Mouse (Mus musculus): ENCODE measurements around the gene Vps45. TPM values are rescaled to one million over a fixed set of nuclear protein-coding genes. Genes with fewer than 3 reads are reported as not detected.

Gene Vps45
- polyA plus RNA-seq, 1 experiment from 2014 or later: 20.7 TPM

DNA sequence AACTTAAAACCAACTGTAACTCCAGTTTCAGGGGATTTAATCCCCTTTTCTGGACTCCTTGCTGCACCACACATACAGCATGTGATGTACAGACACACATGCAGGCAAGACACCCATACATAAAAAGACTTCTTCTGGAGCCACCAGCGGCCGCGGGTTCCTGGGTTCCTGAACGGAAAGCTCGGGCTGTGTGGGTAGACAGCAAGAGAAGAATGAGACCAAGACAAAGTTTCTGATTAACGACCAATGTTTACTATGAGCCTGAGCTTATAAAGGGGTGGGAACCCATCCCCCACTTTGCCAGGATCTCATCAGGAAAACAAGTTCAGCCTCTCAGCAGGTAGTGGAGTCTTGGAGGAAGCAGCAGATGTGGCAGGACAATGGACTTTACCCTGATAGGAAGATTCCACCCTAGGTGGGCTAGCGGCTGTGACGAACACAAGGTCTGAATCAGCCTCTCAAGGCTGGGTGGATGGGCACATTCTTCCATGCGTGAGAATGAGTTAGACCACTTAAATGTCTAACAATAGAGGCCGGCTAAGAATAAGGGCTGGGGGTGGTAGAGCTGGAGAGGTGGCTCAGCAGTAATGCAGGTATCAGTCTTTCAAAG is 26.0 kb upstream of the Vps45 start:
- Histone ChIP-seq H3K36me3 (replicated peaks; ENCODE audit: control insufficient read depth, insufficient read depth, low read depth, low read length) (no peaks in the 10 kb centered on the region), H3K4me2 (ENCODE audit: low read depth, low read length) (no peak overlapping the region), H3K9ac (replicated peaks; ENCODE audit: low read length) (no peak overlapping the region), H3K4me1 (ENCODE audit: control insufficient read depth, insufficient read depth, low read length) (no peaks in the 10 kb centered on the region), H3K4me3 (ENCODE audit: low read depth, low read length) (no peak overlapping the region), H3K27ac (replicated peaks; ENCODE audit: low read depth, low read length) (no peak overlapping the region), H3K9me3 (replicated peaks; ENCODE audit: control insufficient read depth, low read length) (no peaks in the 10 kb centered on the region), H3K27me3 (ENCODE audit: control insufficient read depth, insufficient read depth, low read length) (no peaks in the 10 kb centered on the region)
- DNase-seq (ENCODE audit: low spot score) (no peak), ATAC-seq (replicated peaks; ENCODE audit: insufficient number of reproducible peaks, low FRiP score, low TSS enrichment, low read depth) (no peak)
- 82% methylated on average over 10 of the region's 10 CpGs for WGBS

DNA sequence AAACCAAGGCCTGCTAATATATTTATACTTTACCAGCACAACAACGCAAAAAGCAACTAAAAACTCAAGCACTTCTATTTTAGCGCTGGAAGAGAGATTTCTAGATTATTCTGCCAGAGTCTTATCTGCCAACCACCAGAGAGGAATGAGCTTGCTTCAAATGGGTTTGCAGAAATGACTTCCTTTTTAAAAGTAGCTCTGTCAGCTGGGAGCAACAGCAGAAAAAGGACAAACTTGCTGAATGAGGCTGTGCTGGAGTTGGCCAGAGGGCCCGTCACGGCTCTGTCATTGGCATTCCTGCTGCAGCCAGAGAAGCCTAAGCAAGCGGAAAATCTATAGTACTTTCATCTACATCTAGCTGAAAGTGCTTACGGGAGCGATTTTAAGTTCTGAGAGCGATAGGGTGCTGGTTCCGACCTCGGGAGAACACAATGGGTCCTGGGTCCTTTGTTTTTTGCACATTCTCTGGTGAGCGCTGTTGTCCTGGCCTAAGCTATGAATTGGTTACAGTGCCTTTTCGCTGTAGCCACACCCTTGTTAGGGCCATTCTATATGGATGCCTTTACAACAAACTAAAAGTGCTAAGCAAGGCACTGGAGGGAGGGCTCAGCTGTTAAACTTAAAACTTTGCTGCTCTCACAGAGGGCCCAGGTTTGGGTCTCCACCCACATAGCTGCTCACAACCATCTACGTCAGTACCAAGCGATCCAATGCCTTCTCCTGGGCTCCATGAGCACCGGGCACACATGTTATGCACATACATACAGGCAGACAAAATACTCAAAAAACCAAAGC is 24.6 kb upstream of the Vps45 start:
- no peak for ATAC-seq (replicated peaks; ENCODE audit: insufficient number of reproducible peaks, low FRiP score, low TSS enrichment, low read depth)
- no peaks in the 10 kb centered on the region for H3K27me3 ChIP-seq (ENCODE audit: control insufficient read depth, insufficient read depth, low read length)
- H3K9me3 ChIP-seq (replicated peaks; ENCODE audit: control insufficient read depth, low read length): no peaks in the 10 kb centered on the region
- H3K9ac ChIP-seq (replicated peaks; ENCODE audit: low read length): no peak overlapping the region
- WGBS: 71% methylated on average over 15 of the region's 15 CpGs
- no peak overlapping the region for H3K4me2 ChIP-seq (ENCODE audit: low read depth, low read length)
- H3K4me3 ChIP-seq (ENCODE audit: low read depth, low read length): no peak overlapping the region
- no peak overlapping the region for H3K27ac ChIP-seq (replicated peaks; ENCODE audit: low read depth, low read length)
- no peaks in the 10 kb centered on the region for H3K4me1 ChIP-seq (ENCODE audit: control insufficient read depth, insufficient read depth, low read length)
- H3K36me3 ChIP-seq (replicated peaks; ENCODE audit: control insufficient read depth, insufficient read depth, low read depth, low read length): no peaks in the 10 kb centered on the region
- no peak for DNase-seq (ENCODE audit: low spot score)

- Histone ChIP-seq H3K4me2 (ENCODE audit: low read depth, low read length) (no peak overlapping the region), H3K36me3 (replicated peaks; ENCODE audit: control insufficient read depth, insufficient read depth, low read depth, low read length) (no peaks in the 10 kb centered on the region), H3K27ac (replicated peaks; ENCODE audit: low read depth, low read length) (no peak overlapping the region), H3K4me3 (ENCODE audit: low read depth, low read length) (no peak overlapping the region), H3K27me3 (ENCODE audit: control insufficient read depth, insufficient read depth, low read length) (no peaks in the 10 kb centered on the region), H3K9me3 (replicated peaks; ENCODE audit: control insufficient read depth, low read length) (no peaks in the 10 kb centered on the region), H3K4me1 (ENCODE audit: control insufficient read depth, insufficient read depth, low read length) (no peaks in the 10 kb centered on the region), H3K9ac (replicated peaks; ENCODE audit: low read length) (no peak overlapping the region)
- ATAC-seq (replicated peaks; ENCODE audit: insufficient number of reproducible peaks, low FRiP score, low TSS enrichment, low read depth) (no peak), DNase-seq (ENCODE audit: low spot score) (no peak)
- WGBS: 87% methylated on average over 2 of the region's 2 CpGs
Observed at GRCm38 (mm10) chr3:96082100-96082499, 23.8 kb upstream of the Vps45 start.

- H3K4me3 ChIP-seq (ENCODE audit: low read depth, low read length): no peak overlapping the region
- WGBS: 88% methylated on average over 4 of the region's 4 CpGs
- H3K36me3 ChIP-seq (replicated peaks; ENCODE audit: control insufficient read depth, insufficient read depth, low read depth, low read length): no peaks in the 10 kb centered on the region
- no peaks in the 10 kb centered on the region for H3K27me3 ChIP-seq (ENCODE audit: control insufficient read depth, insufficient read depth, low read length)
- ATAC-seq (replicated peaks; ENCODE audit: insufficient number of reproducible peaks, low FRiP score, low TSS enrichment, low read depth) (no peak), DNase-seq (ENCODE audit: low spot score) (no peak)
- no peak overlapping the region for H3K9ac ChIP-seq (replicated peaks; ENCODE audit: low read length)
- H3K27ac ChIP-seq (replicated peaks; ENCODE audit: low read depth, low read length): no peak overlapping the region
- H3K4me2 ChIP-seq (ENCODE audit: low read depth, low read length): no peak overlapping the region
- no peaks in the 10 kb centered on the region for H3K9me3 ChIP-seq (replicated peaks; ENCODE audit: control insufficient read depth, low read length)
- no peaks in the 10 kb centered on the region for H3K4me1 ChIP-seq (ENCODE audit: control insufficient read depth, insufficient read depth, low read length)
Observed at GRCm38 (mm10) chr3:96081650-96082049, 23.4 kb upstream of the Vps45 start.

- Histone ChIP-seq H3K27ac (replicated peaks; ENCODE audit: low read depth, low read length) (no peak overlapping the region), H3K4me1 (ENCODE audit: control insufficient read depth, insufficient read depth, low read length) (no peaks in the 10 kb centered on the region), H3K4me2 (ENCODE audit: low read depth, low read length) (no peak overlapping the region), H3K9me3 (replicated peaks; ENCODE audit: control insufficient read depth, low read length) (no peaks in the 10 kb centered on the region), H3K27me3 (ENCODE audit: control insufficient read depth, insufficient read depth, low read length) (no peaks in the 10 kb centered on the region), H3K9ac (replicated peaks; ENCODE audit: low read length) (no peak overlapping the region), H3K36me3 (replicated peaks; ENCODE audit: control insufficient read depth, insufficient read depth, low read depth, low read length) (no peaks in the 10 kb centered on the region), H3K4me3 (ENCODE audit: low read depth, low read length) (no peak overlapping the region)
- WGBS: 79% methylated on average over 1 of the region's 1 CpGs
- peak; percentile 66 for DNase-seq (ENCODE audit: low spot score)
- no peak for ATAC-seq (replicated peaks; ENCODE audit: insufficient number of reproducible peaks, low FRiP score, low TSS enrichment, low read depth)
Observed at GRCm38 (mm10) chr3:96081006-96081405, 22.7 kb upstream of the Vps45 start.

DNA sequence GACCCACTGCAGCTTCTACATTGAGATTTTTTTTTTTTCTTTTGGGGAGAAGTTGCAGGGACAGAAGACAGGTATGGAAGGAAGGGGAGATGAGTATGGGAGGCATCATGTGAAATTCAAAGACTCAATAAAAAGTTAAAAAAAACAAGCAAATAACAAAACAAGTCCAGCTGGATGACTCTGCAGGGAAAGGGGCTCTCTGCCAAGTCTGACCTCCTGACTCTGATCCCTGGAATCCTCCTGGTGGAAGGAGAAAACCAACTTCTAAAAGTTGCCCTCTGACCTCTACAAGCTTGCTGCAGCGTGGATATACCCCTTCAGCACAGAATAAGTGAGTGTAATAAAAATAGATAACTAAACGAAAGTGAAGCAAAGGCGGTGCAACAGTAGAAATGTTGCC is 20.4 kb upstream of the Vps45 start:
- no peaks in the 10 kb centered on the region for H3K9me3 ChIP-seq (replicated peaks; ENCODE audit: control insufficient read depth, low read length)
- H3K36me3 ChIP-seq (replicated peaks; ENCODE audit: control insufficient read depth, insufficient read depth, low read depth, low read length): no peaks in the 10 kb centered on the region
- no peak overlapping the region for H3K4me3 ChIP-seq (ENCODE audit: low read depth, low read length)
- WGBS: 61% methylated on average over 3 of the region's 3 CpGs
- no peak for ATAC-seq (replicated peaks; ENCODE audit: insufficient number of reproducible peaks, low FRiP score, low TSS enrichment, low read depth)
- H3K4me1 ChIP-seq (ENCODE audit: control insufficient read depth, insufficient read depth, low read length): no peaks in the 10 kb centered on the region
- no peak for DNase-seq (ENCODE audit: low spot score)
- H3K27me3 ChIP-seq (ENCODE audit: control insufficient read depth, insufficient read depth, low read length): no peaks in the 10 kb centered on the region
- H3K9ac ChIP-seq (replicated peaks; ENCODE audit: low read length): no peak overlapping the region
- H3K4me2 ChIP-seq (ENCODE audit: low read depth, low read length): no peak overlapping the region
- no peak overlapping the region for H3K27ac ChIP-seq (replicated peaks; ENCODE audit: low read depth, low read length)

DNA sequence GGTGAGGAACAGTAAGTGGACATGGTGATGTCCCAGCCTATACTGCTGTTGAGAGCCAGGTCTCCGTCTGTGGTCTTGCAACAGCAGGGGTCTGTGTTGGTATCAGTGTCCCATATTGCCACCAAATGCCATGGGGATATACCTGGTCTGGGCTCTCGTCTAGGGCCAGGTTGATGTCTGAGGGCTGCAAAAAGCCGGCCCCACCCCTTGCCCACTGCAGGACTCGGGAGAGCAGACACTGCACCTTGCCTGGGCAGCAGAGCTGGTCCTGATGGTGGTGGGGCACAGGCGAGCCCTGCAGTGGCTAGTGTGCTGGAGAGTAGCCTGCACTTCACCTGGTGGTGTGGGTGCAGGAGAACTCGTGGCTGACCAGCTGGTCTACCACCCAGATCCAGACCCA is 19.8 kb upstream of the Vps45 start:
- Histone ChIP-seq H3K27me3 (ENCODE audit: control insufficient read depth, insufficient read depth, low read length) (no peaks in the 10 kb centered on the region), H3K4me3 (ENCODE audit: low read depth, low read length) (no peak overlapping the region), H3K36me3 (replicated peaks; ENCODE audit: control insufficient read depth, insufficient read depth, low read depth, low read length) (no peaks in the 10 kb centered on the region), H3K27ac (replicated peaks; ENCODE audit: low read depth, low read length) (no peak overlapping the region), H3K9ac (replicated peaks; ENCODE audit: low read length) (no peak overlapping the region), H3K4me1 (ENCODE audit: control insufficient read depth, insufficient read depth, low read length) (no peaks in the 10 kb centered on the region), H3K9me3 (replicated peaks; ENCODE audit: control insufficient read depth, low read length) (no peaks in the 10 kb centered on the region), H3K4me2 (ENCODE audit: low read depth, low read length) (no peak overlapping the region)
- WGBS: 67% methylated on average over 6 of the region's 6 CpGs
- DNase-seq (ENCODE audit: low spot score): no peak
- no peak for ATAC-seq (replicated peaks; ENCODE audit: insufficient number of reproducible peaks, low FRiP score, low TSS enrichment, low read depth)

GRCm38 (mm10) chr3:96072921-96073486 is 14.7 kb upstream of the Vps45 start:
- H3K4me3 ChIP-seq (ENCODE audit: low read depth, low read length): no peak overlapping the region
- H3K27me3 ChIP-seq (ENCODE audit: control insufficient read depth, insufficient read depth, low read length): no peaks in the 10 kb centered on the region
- H3K27ac ChIP-seq (replicated peaks; ENCODE audit: low read depth, low read length): no peak overlapping the region
- H3K36me3 ChIP-seq (replicated peaks; ENCODE audit: control insufficient read depth, insufficient read depth, low read depth, low read length): no peaks in the 10 kb centered on the region
- H3K4me1 ChIP-seq (ENCODE audit: control insufficient read depth, insufficient read depth, low read length): no peaks in the 10 kb centered on the region
- no peak for ATAC-seq (replicated peaks; ENCODE audit: insufficient number of reproducible peaks, low FRiP score, low TSS enrichment, low read depth)
- no peak overlapping the region for H3K9ac ChIP-seq (replicated peaks; ENCODE audit: low read length)
- WGBS: 70% methylated on average over 12 of the region's 12 CpGs
- no peaks in the 10 kb centered on the region for H3K9me3 ChIP-seq (replicated peaks; ENCODE audit: control insufficient read depth, low read length)
- DNase-seq (ENCODE audit: low spot score): no peak
- H3K4me2 ChIP-seq (ENCODE audit: low read depth, low read length): no peak overlapping the region
